Mouse (Mus musculus): ENCODE results near the gene Slc16a12. TPM values are rescaled to one million over a fixed set of nuclear protein-coding genes. Genes with fewer than 3 reads are reported as not detected.

The Slc16a12 gene
- polyA plus RNA-seq, 1 experiment from 2014 or later: 1.2 TPM

DNA sequence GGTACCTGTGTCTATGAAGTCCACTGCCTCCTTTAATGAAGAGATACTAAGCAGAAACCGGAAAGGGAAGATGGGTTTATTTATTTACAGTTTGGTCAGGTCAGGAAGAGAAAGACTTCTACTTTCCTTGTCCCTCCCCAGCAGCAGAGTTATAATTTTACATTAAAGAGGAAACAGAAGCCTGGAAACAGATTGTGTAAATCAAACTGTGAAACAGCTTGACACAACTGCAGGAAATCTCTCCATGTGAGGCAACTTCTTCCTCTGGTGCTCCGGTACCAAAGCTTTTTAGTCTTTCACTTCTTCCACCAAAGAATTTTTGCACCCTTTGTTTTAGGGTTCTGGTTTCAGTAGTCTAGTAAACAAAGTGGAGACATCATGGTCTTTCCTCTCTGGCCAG lies 113.6 kb downstream of the Slc16a12 start:
- no peaks in the 10 kb centered on the region for H3K4me1 ChIP-seq
- no peaks in the 10 kb centered on the region for H3K9me3 ChIP-seq (replicated peaks)
- no peak overlapping the region for H3K9ac ChIP-seq
- H3K27me3 ChIP-seq: no peaks in the 10 kb centered on the region
- H3K36me3 ChIP-seq: no peaks in the 10 kb centered on the region
- H3K4me2 ChIP-seq (replicated peaks): no peak overlapping the region
- no peak overlapping the region for H3K27ac ChIP-seq (replicated peaks)
- no peak overlapping the region for H3K4me3 ChIP-seq (replicated peaks)
- 62% methylated on average over 2 of the region's 2 CpGs for WGBS
- no peak for ATAC-seq (ENCODE audit: insufficient number of reproducible peaks, low FRiP score, low TSS enrichment, low read depth)

GRCm38 (mm10) chr19:34631487-34631886 lies 115.6 kb downstream of the Slc16a12 start:
- no peak overlapping the region for H3K4me2 ChIP-seq (replicated peaks)
- H3K9ac ChIP-seq: no peak overlapping the region
- H3K4me1 ChIP-seq: no peaks in the 10 kb centered on the region
- no peak overlapping the region for H3K4me3 ChIP-seq (replicated peaks)
- H3K36me3 ChIP-seq: no peaks in the 10 kb centered on the region
- H3K9me3 ChIP-seq (replicated peaks): no peaks in the 10 kb centered on the region
- H3K27me3 ChIP-seq: no peaks in the 10 kb centered on the region
- ATAC-seq (ENCODE audit: insufficient number of reproducible peaks, low FRiP score, low TSS enrichment, low read depth): no peak
- no peak overlapping the region for H3K27ac ChIP-seq (replicated peaks)

GRCm38 (mm10) chr19:34627496-34627895 lies 119.6 kb downstream of the Slc16a12 start:
- H3K4me1 ChIP-seq: no peaks in the 10 kb centered on the region
- no peaks in the 10 kb centered on the region for H3K36me3 ChIP-seq
- WGBS: 66% methylated on average over 2 of the region's 2 CpGs
- H3K4me2 ChIP-seq (replicated peaks): no peak overlapping the region
- H3K27ac ChIP-seq (replicated peaks): no peak overlapping the region
- H3K9ac ChIP-seq: no peak overlapping the region
- ATAC-seq (ENCODE audit: insufficient number of reproducible peaks, low FRiP score, low TSS enrichment, low read depth): no peak
- no peaks in the 10 kb centered on the region for H3K9me3 ChIP-seq (replicated peaks)
- H3K4me3 ChIP-seq (replicated peaks): no peak overlapping the region
- no peaks in the 10 kb centered on the region for H3K27me3 ChIP-seq

DNA sequence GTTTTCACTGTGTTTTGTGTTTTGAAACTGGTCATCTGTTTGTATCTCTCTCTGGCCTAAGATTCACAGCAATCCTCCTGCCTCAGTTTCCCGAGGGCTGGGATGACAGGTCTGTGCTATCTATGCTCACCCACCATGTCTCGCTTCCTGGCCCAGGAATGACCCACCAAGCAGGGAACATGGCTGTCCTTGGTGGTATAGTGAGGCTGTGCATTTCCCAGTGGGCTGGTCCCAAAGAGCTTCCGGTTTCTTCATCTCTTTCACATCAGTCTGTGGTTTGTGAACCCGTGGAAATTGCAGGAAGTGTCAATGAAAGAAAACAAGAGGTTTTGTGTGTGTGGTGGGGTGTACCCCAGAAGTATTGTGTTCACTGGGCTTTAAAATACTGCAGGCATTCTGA lies 122.4 kb downstream of the Slc16a12 start:
- 75% methylated on average over 4 of the region's 4 CpGs for WGBS
- Histone ChIP-seq H3K9ac (no peak overlapping the region), H3K4me1 (no peaks in the 10 kb centered on the region), H3K4me3 (replicated peaks) (no peak overlapping the region), H3K4me2 (replicated peaks) (no peak overlapping the region), H3K27ac (replicated peaks) (no peak overlapping the region), H3K27me3 (no peaks in the 10 kb centered on the region), H3K36me3 (no peaks in the 10 kb centered on the region), H3K9me3 (replicated peaks) (no peaks in the 10 kb centered on the region)
- ATAC-seq (ENCODE audit: insufficient number of reproducible peaks, low FRiP score, low TSS enrichment, low read depth): no peak

DNA sequence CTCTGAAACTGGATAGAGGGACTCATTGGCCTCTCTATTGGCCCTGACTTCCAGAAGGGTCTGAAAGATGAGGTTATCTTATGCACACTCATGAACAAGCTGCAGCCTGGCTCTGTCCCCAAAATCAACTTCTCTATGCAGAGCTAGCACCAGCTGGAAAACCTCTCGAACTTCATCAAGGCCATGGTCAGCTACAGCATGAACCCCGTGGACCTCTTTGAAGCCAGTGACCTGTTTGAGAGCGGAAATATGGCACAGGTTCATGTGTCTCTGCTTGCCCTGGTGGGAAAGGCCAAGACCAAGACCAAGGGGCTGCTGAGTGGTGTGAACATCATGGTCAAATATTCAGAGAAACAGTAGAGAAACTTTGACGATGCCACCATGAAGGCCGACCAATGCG lies 123.3 kb downstream of the Slc16a12 start:
- 94% methylated on average over 6 of the region's 6 CpGs for WGBS
- Histone ChIP-seq H3K9ac (no peak overlapping the region), H3K4me2 (replicated peaks) (no peak overlapping the region), H3K27me3 (no peaks in the 10 kb centered on the region), H3K4me3 (replicated peaks) (no peak overlapping the region), H3K27ac (replicated peaks) (no peak overlapping the region), H3K4me1 (no peaks in the 10 kb centered on the region), H3K9me3 (replicated peaks) (no peaks in the 10 kb centered on the region), H3K36me3 (no peaks in the 10 kb centered on the region)
- ATAC-seq (ENCODE audit: insufficient number of reproducible peaks, low FRiP score, low TSS enrichment, low read depth): no peak

DNA sequence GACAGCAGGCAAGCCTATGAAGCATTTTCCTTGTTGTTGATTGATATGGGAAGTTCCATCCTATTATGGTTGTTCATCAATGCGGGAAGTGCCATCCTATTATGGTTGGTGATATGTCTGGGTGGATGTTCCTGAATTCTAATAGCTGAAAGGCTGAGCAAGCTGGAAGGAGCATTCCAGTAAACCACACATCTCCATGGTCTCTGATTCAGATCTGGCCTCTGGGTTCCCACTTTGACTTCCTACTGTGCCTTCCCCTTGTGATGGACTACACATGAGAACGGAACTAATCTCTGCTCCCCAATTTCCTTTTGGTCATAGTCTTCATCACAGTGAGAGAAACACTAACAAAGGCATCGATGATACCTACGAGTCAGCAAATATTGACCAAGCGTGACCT lies 126.2 kb downstream of the Slc16a12 start:
- no peaks in the 10 kb centered on the region for H3K27me3 ChIP-seq
- H3K9ac ChIP-seq: no peak overlapping the region
- H3K9me3 ChIP-seq (replicated peaks): no peaks in the 10 kb centered on the region
- ATAC-seq (ENCODE audit: insufficient number of reproducible peaks, low FRiP score, low TSS enrichment, low read depth): no peak
- 91% methylated on average over 5 of the region's 5 CpGs for WGBS
- H3K4me2 ChIP-seq (replicated peaks): no peak overlapping the region
- no peaks in the 10 kb centered on the region for H3K36me3 ChIP-seq
- no peaks in the 10 kb centered on the region for H3K4me1 ChIP-seq
- no peak overlapping the region for H3K4me3 ChIP-seq (replicated peaks)
- no peak overlapping the region for H3K27ac ChIP-seq (replicated peaks)

Small RNAs within 50 kb of the gene (microRNA-seq; reads per million reads assigned to microRNA genes)
- not detected for gene Gm27476 (ENCODE audit: borderline number of aligned reads)

Other genes starting within 250 kb of the Slc16a12 start
- 43.1 and 44.0 TPM in 2 replicates for gene Lipa, start 219.8 kb downstream of the Slc16a12 start, polyA plus RNA-seq (2015; fragmentation: Nextera tagmentation; extraction: Ambion mirVana)
- gene Ifit2, start 196.6 kb downstream of the Slc16a12 start, polyA plus RNA-seq (2015; fragmentation: Nextera tagmentation; extraction: Ambion mirVana): 10.0 and 11.4 TPM in 2 replicates
- gene Ifit3, start 163.8 kb downstream of the Slc16a12 start, polyA plus RNA-seq (2015; fragmentation: Nextera tagmentation; extraction: Ambion mirVana): 1.8 and 2.1 TPM in 2 replicates
- 0.95 and 1.3 TPM in 2 replicates for gene Ifit1bl1, start 145.3 kb downstream of the Slc16a12 start, polyA plus RNA-seq (2015; fragmentation: Nextera tagmentation; extraction: Ambion mirVana)
- gene Ifit3b, start 139.3 kb downstream of the Slc16a12 start, polyA plus RNA-seq (2015; fragmentation: Nextera tagmentation; extraction: Ambion mirVana): 0.52 and 0.58 TPM in 2 replicates
- 0.13 and 0.24 TPM in 2 replicates for gene Ifit1bl2, start 106.5 kb downstream of the Slc16a12 start, polyA plus RNA-seq (2015; fragmentation: Nextera tagmentation; extraction: Ambion mirVana)
- gene Ifit1, start 106.4 kb downstream of the Slc16a12 start, polyA plus RNA-seq (2015; fragmentation: Nextera tagmentation; extraction: Ambion mirVana): 1.1 and 1.2 TPM in 2 replicates
- 7.5 and 7.7 TPM in 2 replicates for gene Pank1, start 132.2 kb upstream of the Slc16a12 start, polyA plus RNA-seq (2015; fragmentation: Nextera tagmentation; extraction: Ambion mirVana)
- 45.4 and 47.1 TPM in 2 replicates for gene Kif20b, start 175.1 kb upstream of the Slc16a12 start, polyA plus RNA-seq (2015; fragmentation: Nextera tagmentation; extraction: Ambion mirVana)

Measured in embryonic facial prominence, embryonic 15.5 days (tissue).